Mouse (Mus musculus): ENCODE measurements around the gene Sertad1. TPM values are rescaled to one million over a fixed set of nuclear protein-coding genes. Genes with fewer than 3 reads are reported as not detected.

Sertad1 gene
- polyA plus RNA-seq, 1 experiment from 2014 or later = 16.3 TPM

DNA sequence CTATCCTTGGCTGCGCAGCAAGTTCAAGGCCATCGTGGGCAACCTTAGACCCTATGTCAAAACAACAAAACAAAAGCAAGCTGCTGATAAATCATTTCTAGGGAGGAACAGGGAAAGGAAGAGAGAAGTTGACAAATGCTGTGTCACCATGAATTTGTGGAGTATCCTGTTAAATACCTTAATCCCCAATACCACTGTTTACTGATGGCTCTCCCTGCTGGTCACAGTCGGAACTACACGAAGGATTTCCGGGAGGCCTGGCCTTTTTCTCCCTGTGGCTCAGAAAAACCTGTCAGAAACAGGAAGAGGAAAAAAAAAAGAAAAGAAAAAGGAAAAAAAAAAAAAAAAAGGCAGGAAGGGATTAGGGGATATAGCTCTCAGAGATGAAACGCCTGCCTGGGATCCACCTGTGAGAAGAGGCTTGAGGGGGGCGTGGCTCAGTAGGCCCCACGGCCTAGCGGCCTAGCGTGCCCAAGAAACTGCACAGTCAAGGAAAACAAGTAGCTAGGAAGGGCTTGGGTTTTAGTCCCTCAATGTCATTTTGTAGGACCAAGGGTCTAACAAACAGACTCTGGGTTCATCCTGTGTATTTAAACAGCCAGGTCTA lies 37.4 kb upstream of the Sertad1 start:
- no peak overlapping the region for H3K4me3 ChIP-seq (ENCODE audit: low read depth, low read length)

GRCm38 (mm10) chr7:27451359-27451758 lies 35.4 kb upstream of the Sertad1 start:
- ATAC-seq (replicated peaks; ENCODE audit: low FRiP score) (no peak), DNase-seq (ENCODE audit: low spot score) (no peak)
- H3K9me3 ChIP-seq (ENCODE audit: control insufficient read depth, low read length) = no peaks in the 10 kb centered on the region
- WGBS = 95% methylated on average over 2 of the region's 2 CpGs
- H3K36me3 ChIP-seq (ENCODE audit: control insufficient read depth, insufficient read depth, low read length) = no peaks in the 10 kb centered on the region
- no peak overlapping the region for H3K27ac ChIP-seq (ENCODE audit: low read depth, low read length)
- H3K27me3 ChIP-seq (ENCODE audit: control insufficient read depth, insufficient read depth, low read length) = peaks cover 12% of the 10 kb centered on the region
- no peak overlapping the region for H3K9ac ChIP-seq (ENCODE audit: low read length)
- no peak overlapping the region for H3K4me3 ChIP-seq (ENCODE audit: low read depth, low read length)
- H3K4me1 ChIP-seq (replicated peaks; ENCODE audit: control insufficient read depth, insufficient read depth, low read length) = peaks cover 9% of the 10 kb centered on the region; the same call in 1 of the 2 replicates
- no peak overlapping the region for H3K4me2 ChIP-seq (ENCODE audit: low read depth, low read length, severe bottlenecking)

More for the DNA sequence above, 37.4 kb upstream of the Sertad1 start:
- Histone ChIP-seq H3K4me1 (replicated peaks; ENCODE audit: control insufficient read depth, insufficient read depth, low read length) (peaks cover 10% of the 10 kb centered on the region; the same call in 1 of the 2 replicates), H3K4me2 (ENCODE audit: low read depth, low read length, severe bottlenecking) (no peak overlapping the region), H3K36me3 (ENCODE audit: control insufficient read depth, insufficient read depth, low read length) (no peaks in the 10 kb centered on the region), H3K9ac (ENCODE audit: low read length) (no peak overlapping the region), H3K27ac (ENCODE audit: low read depth, low read length) (no peak overlapping the region), H3K9me3 (ENCODE audit: control insufficient read depth, low read length) (no peaks in the 10 kb centered on the region; the same call in 1 of the 2 replicates), H3K27me3 (ENCODE audit: control insufficient read depth, insufficient read depth, low read length) (peaks cover 26% of the 10 kb centered on the region)
- DNase-seq (ENCODE audit: low spot score) (no peak), ATAC-seq (replicated peaks; ENCODE audit: low FRiP score) (no peak)
- WGBS = 56% methylated on average over 10 of the region's 10 CpGs

DNA sequence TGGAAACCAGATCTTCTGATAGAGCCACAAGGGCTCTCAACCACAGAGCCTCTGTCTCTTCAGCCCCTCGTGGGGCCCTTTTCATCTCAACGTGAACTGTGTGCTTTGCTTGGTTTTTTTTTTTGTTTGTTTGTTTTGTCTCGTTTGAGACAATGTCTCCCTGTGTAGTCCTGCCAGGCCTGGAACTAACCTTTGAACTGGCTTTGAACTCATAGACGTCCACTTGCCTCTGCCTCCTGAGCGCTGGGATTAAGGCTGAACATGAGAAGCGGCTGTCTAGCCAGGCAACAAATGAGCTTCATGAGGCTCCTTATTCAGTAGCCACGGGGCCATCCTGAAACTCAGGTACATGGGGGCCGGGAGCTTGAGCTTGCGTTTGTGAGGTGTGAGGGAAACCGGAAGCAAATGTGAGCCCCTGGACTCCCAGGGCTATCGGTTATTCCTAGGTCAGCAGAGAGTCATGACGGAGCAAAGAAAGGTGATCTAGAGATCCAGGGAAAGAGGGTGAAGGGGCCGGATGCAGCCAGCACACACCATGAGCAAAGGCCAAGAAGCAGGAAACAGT lies 34.4 kb upstream of the Sertad1 start:
- Histone ChIP-seq H3K27me3 (ENCODE audit: control insufficient read depth, insufficient read depth, low read length) (peaks cover 6% of the 10 kb centered on the region; the same call in 1 of the 2 replicates), H3K4me3 (ENCODE audit: low read depth, low read length) (no peak overlapping the region), H3K36me3 (ENCODE audit: control insufficient read depth, insufficient read depth, low read length) (no peaks in the 10 kb centered on the region), H3K9me3 (ENCODE audit: control insufficient read depth, low read length) (no peaks in the 10 kb centered on the region), H3K27ac (ENCODE audit: low read depth, low read length) (no peak overlapping the region), H3K9ac (ENCODE audit: low read length) (no peak overlapping the region), H3K4me2 (ENCODE audit: low read depth, low read length, severe bottlenecking) (no peak overlapping the region), H3K4me1 (replicated peaks; ENCODE audit: control insufficient read depth, insufficient read depth, low read length) (peaks cover 4% of the 10 kb centered on the region; the same call in 1 of the 2 replicates)
- 55% methylated on average over 13 of the region's 13 CpGs for WGBS
- DNase-seq (ENCODE audit: low spot score) = no peak
- ATAC-seq (replicated peaks; ENCODE audit: low FRiP score) = no peak

DNA sequence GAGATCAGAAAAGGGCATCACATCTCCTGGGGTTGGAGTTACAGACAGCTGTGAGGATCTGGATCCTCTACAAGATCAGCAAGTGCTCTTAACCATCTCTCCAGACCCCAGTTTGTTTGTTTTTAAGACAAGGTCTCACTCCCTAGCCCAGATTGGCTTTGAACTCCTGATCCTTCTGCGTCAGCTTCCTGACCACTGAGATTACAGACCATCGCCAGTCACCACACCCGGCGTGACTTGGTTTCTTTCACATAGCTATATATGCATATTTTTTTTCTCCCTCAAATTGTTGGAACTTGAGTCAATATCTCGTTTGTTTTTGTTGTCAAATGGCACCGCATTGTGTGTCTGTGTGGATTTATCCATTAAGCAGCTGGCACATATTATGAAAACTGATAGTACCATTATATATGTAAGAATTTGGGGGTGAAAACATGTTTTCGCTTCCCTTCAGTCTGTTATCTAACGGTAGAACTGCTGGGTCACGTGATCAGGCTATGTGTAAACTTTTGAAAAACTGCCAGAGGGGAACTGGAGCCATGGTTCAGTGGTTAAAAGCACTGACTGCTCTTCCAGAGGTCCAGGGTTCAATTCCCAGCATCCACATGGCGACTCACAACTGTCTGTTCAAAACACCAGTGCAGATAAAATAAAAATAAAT lies 32.1 kb upstream of the Sertad1 start:
- WGBS = 85% methylated on average over 10 of the region's 10 CpGs
- Histone ChIP-seq H3K27me3 (ENCODE audit: control insufficient read depth, insufficient read depth, low read length) (no peaks in the 10 kb centered on the region), H3K4me1 (replicated peaks; ENCODE audit: control insufficient read depth, insufficient read depth, low read length) (no peaks in the 10 kb centered on the region), H3K27ac (ENCODE audit: low read depth, low read length) (no peak overlapping the region), H3K9ac (ENCODE audit: low read length) (no peak overlapping the region), H3K4me3 (ENCODE audit: low read depth, low read length) (no peak overlapping the region), H3K36me3 (ENCODE audit: control insufficient read depth, insufficient read depth, low read length) (no peaks in the 10 kb centered on the region), H3K9me3 (ENCODE audit: control insufficient read depth, low read length) (no peaks in the 10 kb centered on the region), H3K4me2 (ENCODE audit: low read depth, low read length, severe bottlenecking) (no peak overlapping the region)
- no peak for ATAC-seq (replicated peaks; ENCODE audit: low FRiP score)
- no peak for DNase-seq (ENCODE audit: low spot score)

- Histone ChIP-seq H3K4me1 (replicated peaks; ENCODE audit: control insufficient read depth, insufficient read depth, low read length) (no peaks in the 10 kb centered on the region), H3K36me3 (ENCODE audit: control insufficient read depth, insufficient read depth, low read length) (no peaks in the 10 kb centered on the region), H3K27ac (ENCODE audit: low read depth, low read length) (no peak overlapping the region), H3K27me3 (ENCODE audit: control insufficient read depth, insufficient read depth, low read length) (no peaks in the 10 kb centered on the region), H3K4me2 (ENCODE audit: low read depth, low read length, severe bottlenecking) (no peak overlapping the region), H3K9ac (ENCODE audit: low read length) (no peak overlapping the region), H3K4me3 (ENCODE audit: low read depth, low read length) (no peak overlapping the region), H3K9me3 (ENCODE audit: control insufficient read depth, low read length) (no peaks in the 10 kb centered on the region)
- no peak for DNase-seq (ENCODE audit: low spot score)
- WGBS = 90% methylated on average over 3 of the region's 3 CpGs
- no peak for ATAC-seq (replicated peaks; ENCODE audit: low FRiP score)
Observed at GRCm38 (mm10) chr7:27455273-27455672, 31.4 kb upstream of the Sertad1 start.

DNA sequence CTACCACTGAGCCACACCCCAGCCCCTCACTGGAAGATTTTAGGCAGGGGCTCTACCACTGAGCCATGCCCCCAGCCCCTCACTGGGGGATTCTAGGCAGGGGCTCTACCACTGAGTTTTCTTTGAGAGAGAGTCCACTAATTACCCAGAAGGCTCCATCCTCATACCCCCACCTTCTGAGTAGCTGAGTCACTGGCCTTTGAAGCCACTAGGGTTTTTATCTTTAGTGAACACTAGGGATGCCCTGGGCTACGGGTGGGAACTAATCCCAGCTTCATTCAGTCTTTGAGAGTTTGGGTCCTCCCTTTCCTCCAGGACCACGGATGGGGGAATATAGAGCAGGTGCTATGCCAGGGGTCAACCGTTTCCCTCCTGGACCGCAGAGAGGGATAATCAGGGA lies 28.1 kb upstream of the Sertad1 start:
- Histone ChIP-seq H3K27me3 (ENCODE audit: control insufficient read depth, insufficient read depth, low read length) (no peaks in the 10 kb centered on the region), H3K36me3 (ENCODE audit: control insufficient read depth, insufficient read depth, low read length) (no peaks in the 10 kb centered on the region), H3K4me2 (ENCODE audit: low read depth, low read length, severe bottlenecking) (no peak overlapping the region), H3K27ac (ENCODE audit: low read depth, low read length) (no peak overlapping the region), H3K9me3 (ENCODE audit: control insufficient read depth, low read length) (no peaks in the 10 kb centered on the region), H3K4me1 (replicated peaks; ENCODE audit: control insufficient read depth, insufficient read depth, low read length) (no peaks in the 10 kb centered on the region), H3K9ac (ENCODE audit: low read length) (no peak overlapping the region), H3K4me3 (ENCODE audit: low read depth, low read length) (no peak overlapping the region)
- 81% methylated on average over 4 of the region's 4 CpGs for WGBS
- no peak for ATAC-seq (replicated peaks; ENCODE audit: low FRiP score)
- DNase-seq (ENCODE audit: low spot score) = no peak

DNA sequence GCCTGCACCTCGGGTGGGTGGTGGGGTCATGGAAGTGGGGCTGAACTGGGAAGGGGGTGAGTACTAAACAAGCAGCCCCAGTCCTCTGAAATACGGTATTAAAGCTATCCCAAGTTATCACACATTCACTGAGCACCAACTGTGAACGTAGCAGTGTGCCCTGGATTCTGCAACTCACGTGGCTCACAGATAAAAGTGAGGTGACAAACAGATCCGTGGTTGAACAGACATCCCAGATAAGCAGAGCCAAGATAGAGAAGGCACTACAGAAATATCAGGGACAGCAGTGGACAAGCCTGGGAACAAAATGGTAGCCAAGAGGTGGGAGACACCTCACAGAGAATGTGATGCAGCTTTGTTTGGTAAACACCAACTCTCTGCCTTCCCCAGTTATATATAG lies 27.1 kb upstream of the Sertad1 start:
- Histone ChIP-seq H3K27me3 (ENCODE audit: control insufficient read depth, insufficient read depth, low read length) (no peaks in the 10 kb centered on the region), H3K9ac (ENCODE audit: low read length) (no peak overlapping the region), H3K9me3 (ENCODE audit: control insufficient read depth, low read length) (no peaks in the 10 kb centered on the region), H3K4me2 (ENCODE audit: low read depth, low read length, severe bottlenecking) (no peak overlapping the region), H3K27ac (ENCODE audit: low read depth, low read length) (no peak overlapping the region), H3K4me1 (replicated peaks; ENCODE audit: control insufficient read depth, insufficient read depth, low read length) (no peaks in the 10 kb centered on the region), H3K4me3 (ENCODE audit: low read depth, low read length) (no peak overlapping the region), H3K36me3 (ENCODE audit: control insufficient read depth, insufficient read depth, low read length) (no peaks in the 10 kb centered on the region)
- ATAC-seq (replicated peaks; ENCODE audit: low FRiP score) (no peak), DNase-seq (ENCODE audit: low spot score) (no peak)
- 96% methylated on average over 5 of the region's 5 CpGs for WGBS

GRCm38 (mm10) chr7:27460477-27460876 lies 26.2 kb upstream of the Sertad1 start:
- no peak overlapping the region for H3K9ac ChIP-seq (ENCODE audit: low read length)
- no peak overlapping the region for H3K4me2 ChIP-seq (ENCODE audit: low read depth, low read length, severe bottlenecking)
- no peaks in the 10 kb centered on the region for H3K36me3 ChIP-seq (ENCODE audit: control insufficient read depth, insufficient read depth, low read length)
- DNase-seq (ENCODE audit: low spot score) (no peak), ATAC-seq (replicated peaks; ENCODE audit: low FRiP score) (no peak)
- H3K27me3 ChIP-seq (ENCODE audit: control insufficient read depth, insufficient read depth, low read length) = no peaks in the 10 kb centered on the region
- H3K9me3 ChIP-seq (ENCODE audit: control insufficient read depth, low read length) = no peaks in the 10 kb centered on the region
- H3K4me3 ChIP-seq (ENCODE audit: low read depth, low read length) = no peak overlapping the region
- H3K27ac ChIP-seq (ENCODE audit: low read depth, low read length) = no peak overlapping the region
- WGBS = 88% methylated on average over 6 of the region's 6 CpGs
- H3K4me1 ChIP-seq (replicated peaks; ENCODE audit: control insufficient read depth, insufficient read depth, low read length) = no peaks in the 10 kb centered on the region
